Mouse (Mus musculus): ENCODE results near the gene Kbtbd4.
A peak's percentile ranks its signal among the peaks of the same experiment; 100 is the strongest.

Gene Kbtbd4

GRCm38 (mm10) chr2:90906721-90907120 lies 2.2 kb downstream of the Kbtbd4 start:
- DNase-seq: no peak

DNA sequence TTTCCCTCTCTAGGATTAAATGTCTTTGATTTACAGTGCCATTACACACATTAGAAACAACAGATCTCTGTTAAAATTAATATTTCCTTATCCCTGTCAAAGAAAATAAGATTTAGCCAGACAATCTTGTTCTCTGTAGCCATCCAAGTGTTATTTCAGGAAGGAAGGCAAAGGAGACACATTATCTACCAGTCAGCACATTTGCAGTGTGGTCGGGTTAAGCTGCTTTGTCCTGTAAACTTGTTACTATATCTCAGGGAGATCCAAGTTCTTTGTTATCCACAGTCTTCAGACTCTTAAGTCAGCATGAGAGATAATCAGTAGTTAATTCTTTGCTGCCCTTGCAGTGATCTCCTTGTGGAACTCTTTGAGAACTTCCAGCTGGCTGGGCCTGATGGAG lies 6.3 kb downstream of the Kbtbd4 start:
- DNase-seq: no peak

- DNase-seq: no peak
These were observed 7.1 kb downstream of the Kbtbd4 start for GRCm38 (mm10) chr2:90911668-90912067.

GRCm38 (mm10) chr2:90913671-90914070 lies 9.1 kb downstream of the Kbtbd4 start:
- peak; percentile 44 for DNase-seq

GRCm38 (mm10) chr2:90915516-90915915 lies 11.0 kb downstream of the Kbtbd4 start:
- DNase-seq: no peak

- DNase-seq: no peak
These were observed 12.2 kb downstream of the Kbtbd4 start for GRCm38 (mm10) chr2:90916560-90917232.

GRCm38 (mm10) chr2:90917233-90917998 lies 12.9 kb downstream of the Kbtbd4 start:
- peak; percentile 67 for DNase-seq

DNA sequence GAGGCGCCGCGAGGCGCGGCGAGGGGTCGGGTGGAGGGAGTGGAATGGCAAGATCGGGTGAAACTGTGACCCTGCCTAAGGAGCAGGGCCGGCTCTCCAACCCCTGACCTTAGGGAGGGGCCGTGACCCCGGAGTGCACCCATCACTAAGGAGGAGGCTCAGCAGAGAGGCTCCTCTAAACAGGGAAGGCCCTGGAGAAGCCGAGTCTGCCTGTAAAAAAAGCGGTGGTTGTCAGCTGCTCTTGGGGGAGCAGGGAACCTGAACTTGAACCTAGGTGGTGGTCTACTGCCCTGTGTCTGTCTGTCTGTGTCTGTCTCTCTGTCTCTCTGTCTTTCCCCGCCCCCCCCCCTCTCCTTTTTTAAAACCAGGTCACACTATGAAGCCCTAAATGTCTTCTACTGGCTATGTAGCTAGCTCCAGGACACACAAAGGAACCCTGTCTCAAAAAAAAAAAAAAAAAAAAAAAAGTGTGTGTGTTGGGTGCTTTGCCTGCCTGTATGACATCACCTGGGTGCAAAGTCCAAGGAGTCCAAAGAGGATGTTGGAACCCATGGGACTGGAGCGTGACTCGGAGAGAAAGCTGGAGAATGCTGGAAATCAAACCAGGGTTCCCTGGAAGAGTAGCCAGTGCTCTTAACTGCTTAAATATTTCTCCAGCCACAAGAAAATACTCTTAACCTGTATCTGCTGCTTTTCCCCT lies 13.6 kb downstream of the Kbtbd4 start:
- DNase-seq: peak; percentile 84

DNA sequence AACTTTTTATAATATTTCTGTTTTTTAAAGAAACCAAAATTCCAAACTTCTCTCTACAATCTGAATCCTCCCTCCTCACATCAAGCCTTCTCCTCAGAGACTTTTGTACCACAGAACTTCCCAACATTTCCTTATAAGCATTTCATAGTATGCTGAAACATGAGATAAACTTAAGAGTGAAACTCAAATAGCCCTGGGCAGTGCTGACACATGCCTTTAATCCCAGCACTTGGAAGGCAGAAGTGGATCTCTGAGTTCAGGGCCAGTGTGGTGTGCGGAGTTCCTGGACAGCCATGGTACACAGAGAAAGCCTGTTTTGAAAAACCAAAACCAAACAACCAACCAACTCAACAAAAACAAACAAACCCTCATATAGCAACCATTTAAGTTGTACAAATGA lies 16.6 kb downstream of the Kbtbd4 start:
- DNase-seq: no peak

GRCm38 (mm10) chr2:90922636-90923035 lies 18.1 kb downstream of the Kbtbd4 start:
- DNase-seq: no peak

DNA sequence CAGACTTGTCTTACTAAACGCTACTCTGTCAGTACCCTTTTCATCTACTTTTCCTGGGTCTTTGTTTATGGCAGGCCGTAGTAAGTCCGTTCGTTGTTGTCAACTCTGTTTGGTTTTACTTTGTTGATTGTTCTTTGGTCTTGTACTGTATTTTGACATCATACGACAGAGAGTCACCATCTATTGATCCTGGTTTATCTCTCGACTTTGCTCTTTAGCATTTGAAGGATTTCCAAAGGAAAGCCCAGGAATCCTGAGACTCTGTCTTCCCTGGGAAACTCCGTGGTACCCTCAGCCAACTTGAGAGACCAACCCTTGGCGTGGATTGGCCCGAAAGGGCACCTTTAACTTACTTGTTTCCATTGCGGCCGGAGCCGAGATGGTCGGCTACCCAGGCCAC lies 24.0 kb downstream of the Kbtbd4 start:
- DNase-seq: no peak

DNA sequence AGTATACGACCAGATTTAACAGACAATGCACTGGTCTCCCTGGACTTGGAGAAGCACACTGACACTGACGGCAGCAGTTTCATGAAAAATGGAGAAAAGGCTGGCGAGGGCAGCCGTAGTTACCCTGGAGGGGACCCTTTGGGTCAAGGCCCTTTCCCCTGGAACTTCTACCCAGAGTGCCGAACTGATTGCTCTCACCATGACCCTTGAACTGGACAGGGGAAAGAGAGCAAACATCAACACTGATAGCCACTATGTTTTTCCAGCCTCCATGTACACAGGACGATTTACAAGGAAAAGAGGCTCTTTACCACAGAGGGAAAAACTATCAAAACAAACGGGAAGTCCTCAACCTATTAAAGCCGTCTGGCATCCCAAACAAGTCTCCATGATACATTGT lies 27.3 kb downstream of the Kbtbd4 start:
- DNase-seq: no peak

- no peak for DNase-seq
These were observed 27.7 kb downstream of the Kbtbd4 start for GRCm38 (mm10) chr2:90932273-90932672.

DNA sequence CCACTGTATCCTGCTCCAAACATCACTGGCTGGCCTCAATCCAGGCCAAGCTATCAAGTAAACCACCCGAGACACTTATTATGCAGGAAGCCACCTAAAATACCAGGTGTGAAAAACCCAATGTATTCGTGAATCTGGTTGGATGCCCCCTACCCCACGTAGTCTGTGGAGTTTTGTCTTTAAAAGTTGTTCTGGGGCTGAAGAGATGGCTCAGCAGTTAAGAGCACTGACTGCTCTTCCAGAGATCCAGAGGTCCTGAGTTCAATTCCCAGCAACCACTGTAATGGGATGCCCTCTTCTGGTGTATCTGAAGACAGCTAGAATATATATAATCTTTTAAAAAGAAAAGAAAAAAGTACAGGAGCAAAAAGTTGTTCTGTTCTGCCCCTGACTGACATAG lies 33.8 kb downstream of the Kbtbd4 start:
- no peak for DNase-seq

- DNase-seq: no peak
These were observed 35.2 kb downstream of the Kbtbd4 start for GRCm38 (mm10) chr2:90939750-90940149.

DNA sequence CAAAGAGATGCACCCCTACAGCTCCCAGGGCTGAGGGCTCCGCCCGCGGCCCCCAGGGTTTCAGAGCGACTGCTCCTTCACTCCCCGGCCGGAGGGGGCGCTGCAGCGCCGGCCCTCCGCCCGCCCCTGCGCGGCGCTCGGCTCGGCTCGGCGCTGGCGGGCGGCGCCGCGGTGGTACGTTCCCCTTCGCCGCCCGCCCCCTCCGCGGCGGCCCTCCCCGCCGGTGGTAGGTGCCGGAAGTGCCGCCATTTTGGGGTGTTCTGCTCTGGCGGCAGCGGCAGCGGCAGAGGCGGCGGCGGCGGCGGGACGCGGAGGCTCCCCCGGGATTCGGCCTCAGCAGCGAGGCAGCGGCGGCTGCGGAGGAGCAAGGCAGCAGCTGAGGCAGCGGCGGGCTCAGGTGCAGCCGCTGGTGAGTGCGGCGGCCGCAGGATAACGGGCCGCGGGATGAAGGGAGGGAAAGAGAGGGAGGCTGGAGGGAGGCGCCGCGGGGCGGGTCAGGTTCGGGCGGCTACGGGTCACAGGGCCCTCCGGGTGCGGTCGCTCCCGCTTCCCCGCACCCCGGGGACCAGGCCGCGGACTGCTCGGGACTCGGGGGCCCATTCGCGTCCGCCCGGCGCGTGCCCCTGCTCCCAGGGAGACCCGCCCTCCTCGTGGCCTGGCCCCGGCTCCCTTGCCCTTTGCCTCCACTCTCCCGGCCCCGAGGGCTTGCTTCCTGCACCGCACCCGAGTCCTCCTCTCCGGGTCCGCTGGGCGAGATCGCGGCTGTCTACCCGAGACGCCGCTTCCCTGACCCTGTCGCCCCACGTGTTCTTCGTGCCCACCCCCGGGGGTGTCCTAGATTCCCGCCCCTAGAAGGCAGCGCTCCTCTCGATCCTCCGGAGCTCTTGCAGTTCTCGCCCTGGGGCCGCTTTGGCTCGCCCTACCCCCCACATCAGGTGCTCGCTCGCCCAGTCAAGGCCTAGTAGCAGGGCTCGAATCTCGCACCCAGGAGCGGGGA lies 36.0 kb downstream of the Kbtbd4 start, which contains the start of gene Celf1:
Celf1 (plus strand) TSS at position 150 of the 997 bp plus-strand sequence.
- DNase-seq: peak; percentile 75

- no peak for DNase-seq
These were observed 37.2 kb downstream of the Kbtbd4 start for GRCm38 (mm10) chr2:90941744-90942143.

DNA sequence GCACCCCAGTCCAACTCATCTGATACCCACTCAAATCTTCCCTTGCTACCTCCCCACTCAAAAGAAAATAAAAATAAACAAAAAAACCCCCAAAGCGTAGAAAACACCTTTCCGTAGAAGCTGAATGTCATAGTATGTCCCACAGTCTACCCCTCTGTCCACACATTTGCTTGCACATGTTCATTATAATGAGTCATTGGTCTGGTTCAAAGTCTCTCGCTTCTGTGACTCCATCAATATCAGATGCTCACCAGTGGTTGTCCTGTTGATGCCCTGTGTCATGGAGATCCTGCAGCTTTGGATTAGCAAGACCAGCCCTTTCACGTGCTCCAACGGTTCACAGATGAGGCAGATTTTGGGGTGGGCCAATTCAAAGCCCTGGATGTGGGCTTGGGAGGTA lies 45.6 kb downstream of the Kbtbd4 start:
- DNase-seq: no peak

DNA sequence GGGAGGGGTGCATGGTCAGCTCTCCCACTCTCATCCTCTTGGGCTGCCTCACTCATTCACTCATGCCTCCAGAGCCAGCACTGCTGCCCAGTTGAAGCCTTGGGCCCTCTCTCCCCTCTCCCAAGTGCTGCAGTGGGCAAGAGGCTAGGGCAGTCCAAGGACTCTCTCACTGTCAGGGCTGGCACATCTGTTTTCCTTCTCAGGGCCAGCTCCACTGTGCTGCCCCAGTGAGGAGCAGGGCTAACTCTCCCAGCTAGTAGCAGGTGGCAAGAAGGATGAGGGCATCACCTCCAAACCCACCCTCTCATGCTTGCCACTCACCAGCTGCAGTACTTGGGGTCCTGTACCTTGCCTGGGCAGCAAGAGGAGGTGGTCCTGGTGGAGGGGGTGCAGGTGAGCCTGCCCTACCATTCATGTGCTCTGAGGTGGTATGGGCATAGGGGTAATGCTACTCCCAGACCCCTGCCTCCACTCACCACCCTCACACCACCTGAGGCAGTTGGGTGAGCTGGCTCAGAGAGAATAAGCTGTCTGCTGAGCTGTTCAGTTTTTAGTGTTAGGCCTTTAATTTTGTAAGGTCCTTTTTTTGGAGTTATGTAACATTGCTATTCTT lies 46.1 kb downstream of the Kbtbd4 start:
- no peak for DNase-seq

DNA sequence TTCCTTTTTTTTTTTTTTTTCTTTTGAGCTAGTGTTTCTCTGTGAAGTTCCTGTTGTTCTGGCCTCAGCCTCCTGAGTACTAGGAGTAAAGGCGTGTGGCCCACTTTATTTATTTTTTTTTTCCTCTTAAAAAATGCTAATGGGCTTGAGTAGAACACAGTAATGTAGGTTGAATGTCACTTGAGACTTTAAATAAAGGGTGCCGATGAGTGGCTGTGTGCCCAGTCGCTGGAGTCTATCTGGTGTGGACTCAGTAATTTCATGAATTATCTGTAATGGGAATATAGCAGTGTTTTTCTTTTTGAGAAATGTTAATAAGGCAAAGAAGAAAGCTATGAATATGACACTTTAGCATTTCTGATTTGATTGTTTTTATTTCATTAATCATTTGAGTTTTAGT lies 48.9 kb downstream of the Kbtbd4 start:
- no peak for DNase-seq

- no peak for DNase-seq
These were observed 51.5 kb downstream of the Kbtbd4 start for GRCm38 (mm10) chr2:90956053-90956452.

GRCm38 (mm10) chr2:90958856-90959255 lies 54.3 kb downstream of the Kbtbd4 start:
- no peak for DNase-seq

Measured in kidney, adult 11 months (tissue).